Mouse (Mus musculus) CH12.LX (cell line): ENCODE results near the gene Tor1a. TPM values are rescaled to one million over a fixed set of nuclear protein-coding genes. Genes with fewer than 3 reads are reported as not detected.

Experiments
- DNase-seq: peaks from one replicate; pipeline ENCODE4 v3.0.0-alpha.2; 2013; ENCODE audit errors: extremely low read depth
- H3K27ac ChIP-seq: 2 replicates; pipeline ENCODE4 v1.5.1; 2012; ENCODE audit warnings: low read depth, mild to moderate bottlenecking, control low read depth, moderate library complexity; ENCODE audit not compliant: insufficient read depth
- H3K27me3 ChIP-seq: replicated peaks from 2 replicates; pipeline ENCODE3; 2012; ENCODE audit warnings: inconsistent platforms
- H3K36me3 ChIP-seq, 2 experiments: replicated peaks in 1 of 2; 2 replicates each; pipeline versions ENCODE3 to v1.6.1; 2012; ENCODE audit warnings: inconsistent platforms in 1 of 2, low read length in 1 of 2, mild to moderate bottlenecking in 1 of 2, mixed read lengths in 1 of 2, moderate library complexity in 1 of 2; ENCODE audit not compliant: control insufficient read depth in 1 of 2, insufficient read depth in 1 of 2
- H3K4me1 ChIP-seq, 2 experiments: 2 replicates each; pipeline ENCODE4 v1.6.1; 2012; ENCODE audit warnings: inconsistent platforms in 1 of 2, moderate library complexity in 1 of 2; ENCODE audit not compliant: insufficient read depth in 2 of 2, control insufficient read depth in 1 of 2
- H3K4me2 ChIP-seq: 2 replicates; pipeline ENCODE4 v1.6.1; 2012; ENCODE audit warnings: low read depth, mild to moderate bottlenecking, control low read depth; ENCODE audit not compliant: poor library complexity, insufficient read depth, severe bottlenecking
- H3K4me3 ChIP-seq, 3 experiments: fragments of 150-350 bp in 1 of 3; sonication (generic) in 1 of 3; replicated peaks in 1 of 3; 2 replicates each; pipeline versions ENCODE3 to v1.5.1; 2011 to 2012; ENCODE audit warnings: low read depth in 2 of 3, low read length in 2 of 3, mild to moderate bottlenecking in 2 of 3, moderate library complexity in 2 of 3, control low read depth in 1 of 3, improper control_type of control experiment in 1 of 3, inconsistent platforms in 1 of 3, mixed read lengths in 1 of 3; ENCODE audit not compliant: poor library complexity in 1 of 3
- H3K79me2 ChIP-seq: replicated peaks from 2 replicates; pipeline ENCODE4 v1.6.1; 2012; ENCODE audit warnings: mild to moderate bottlenecking, moderate library complexity; ENCODE audit not compliant: control insufficient read depth, poor library complexity, insufficient read depth, severe bottlenecking; ENCODE audit errors: extremely low read depth
- H3K9ac ChIP-seq: 2 replicates; pipeline ENCODE4 v1.6.1; 2012; ENCODE audit warnings: low read depth, mild to moderate bottlenecking, control low read depth, moderate library complexity; ENCODE audit not compliant: insufficient read depth
- H3K9me3 ChIP-seq: replicated peaks from 2 replicates; pipeline ENCODE3; 2012; ENCODE audit warnings: low read length, inconsistent platforms, mixed read lengths
- BHLHE40 ChIP-seq: IDR thresholded peaks from 2 replicates; pipeline ENCODE4 v1.6.1; 2011; ENCODE audit warnings: mild to moderate bottlenecking, low read depth, low read length, improper control_type of control experiment
- CTCF ChIP-seq, 2 experiments: IDR thresholded peaks in 1 of 2; conservative IDR thresholded peaks in 1 of 2; 2 replicates each; pipeline ENCODE4 v1.5.1; 2011 to 2012; ENCODE audit warnings: low read depth in 2 of 2, low read length in 2 of 2, improper control_type of control experiment in 1 of 2, inconsistent platforms in 1 of 2, mild to moderate bottlenecking in 1 of 2, moderate library complexity in 1 of 2
- ELF1 ChIP-seq: IDR thresholded peaks from 2 replicates; pipeline ENCODE4 v1.6.1; 2014; ENCODE audit warnings: low read depth, mild to moderate bottlenecking, inconsistent platforms, low read length, improper control_type of control experiment
- ETS1 ChIP-seq: conservative IDR thresholded peaks from 2 replicates; pipeline ENCODE4 v1.6.1; 2012; ENCODE audit warnings: low read depth, mild to moderate bottlenecking, inconsistent platforms, low read length, improper control_type of control experiment, moderate library complexity
- GABPA ChIP-seq: IDR thresholded peaks from 2 replicates; pipeline ENCODE4 v1.6.1; 2012; ENCODE audit warnings: low read depth, low read length, improper control_type of control experiment, inconsistent platforms; ENCODE audit not compliant: insufficient replicate concordance
- MAFK ChIP-seq: IDR thresholded peaks from 2 replicates; pipeline ENCODE4 v1.6.1; 2011; ENCODE audit warnings: low read length, improper control_type of control experiment; ENCODE audit not compliant: insufficient replicate concordance
- MAZ ChIP-seq: IDR thresholded peaks from 2 replicates; pipeline ENCODE4 v1.6.1; 2012; ENCODE audit warnings: low read depth, mild to moderate bottlenecking, inconsistent platforms, low read length, improper control_type of control experiment, moderate library complexity
- MEF2A ChIP-seq: IDR thresholded peaks from 2 replicates; pipeline ENCODE4 v1.6.1; 2014; ENCODE audit warnings: low read depth, mild to moderate bottlenecking, inconsistent platforms, low read length, improper control_type of control experiment, borderline replicate concordance
- MXI1 ChIP-seq: IDR thresholded peaks from 2 replicates; pipeline ENCODE4 v1.6.1; 2011; ENCODE audit warnings: mild to moderate bottlenecking, low read depth, low read length, improper control_type of control experiment
- NELFE ChIP-seq: IDR thresholded peaks from 2 replicates; pipeline ENCODE4 v1.6.1; 2011; ENCODE audit warnings: low read depth, low read length, improper control_type of control experiment
- PAX5 ChIP-seq: IDR thresholded peaks from 2 replicates; pipeline ENCODE4 v1.6.1; 2012; ENCODE audit warnings: low read length, inconsistent platforms, mixed read lengths
- POLR2A ChIP-seq: IDR thresholded peaks from 2 replicates; pipeline ENCODE4 v1.6.1; 2011; ENCODE audit warnings: low read depth, mild to moderate bottlenecking, improper control_type of control experiment, low read length
- SMC3 ChIP-seq: IDR thresholded peaks from 2 replicates; pipeline ENCODE4 v1.6.1; 2011; ENCODE audit warnings: low read depth, low read length, improper control_type of control experiment
- TCF12 ChIP-seq: IDR thresholded peaks from 2 replicates; pipeline ENCODE4 v1.6.1; 2014; ENCODE audit warnings: low read depth, mild to moderate bottlenecking, inconsistent platforms, low read length, improper control_type of control experiment
- USF2 ChIP-seq: conservative IDR thresholded peaks from 2 replicates; pipeline ENCODE4 v1.6.1; 2011; ENCODE audit warnings: low read depth, low read length, improper control_type of control experiment
- dilution Hi-C: fragments of 300-500 bp; cut with MboI; formaldehyde crosslinking; loops from 2 replicates; pipeline ENCODE4 v1.14.3; 2020; ENCODE audit warnings: low sequenced_read_pairs; ENCODE audit not compliant: extremely low pct_unique_long_range_greater_than_20kb, extremely low pct_ligation_motif_present
- in situ Hi-C: fragments of 300-500 bp; cut with MboI; formaldehyde crosslinking; loops from 3 replicates; pipeline ENCODE4 v1.14.3; 2019; ENCODE audit warnings: low sequenced_read_pairs, low pct_ligation_motif_present, low pct_unique_long_range_greater_than_20kb, mixed read lengths
- polyA plus RNA-seq: library from polyadenylated mRNA; unstranded; fragments of >175 nt; gene quantifications from 2 replicates; pipeline ENCODE4 v1.2.1, GENCODE M21; 2012; ENCODE audit warnings: low read depth; ENCODE audit not compliant: insufficient read length
- total RNA-seq, 2 experiments: library from RNA; depleted of rRNA; stranded (reverse); fragments of 300-350 nt in 1 of 2; fragments of >200 nt in 1 of 2; gene quantifications; 2 replicates each; pipeline ENCODE4 v1.2.3; 2012 to 2014

The Tor1a gene
- total and polyA plus RNA-seq, 3 experiments: 44.9 to 58.2 (median 45.6) TPM

DNA sequence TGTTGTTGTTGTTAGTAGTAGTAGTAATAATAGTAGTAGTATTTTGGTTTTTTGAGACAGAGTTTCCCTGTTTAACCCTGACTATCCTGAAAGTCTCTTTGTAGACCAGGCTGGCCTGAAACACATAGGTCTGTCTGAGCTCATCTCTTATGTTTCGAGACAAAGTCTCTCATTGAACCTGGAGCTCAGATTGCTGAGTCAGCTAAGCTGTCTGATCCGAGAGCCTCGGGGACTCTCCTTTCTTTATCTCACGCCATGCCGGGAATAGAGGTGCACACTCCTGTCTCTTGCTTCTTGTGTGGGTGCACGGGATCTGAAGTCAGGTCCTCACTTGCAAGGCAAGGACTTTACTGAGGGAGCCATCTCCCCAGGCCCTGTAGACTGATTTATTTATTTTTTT lies 34.7 kb downstream of the Tor1a start:
- Histone ChIP-seq H3K9me3 (peaks cover 2% of the 10 kb centered on the region), H3K9ac (no peak overlapping the region), H3K27ac (no peak overlapping the region), H3K36me3 (peaks cover 0 to 3% of the 10 kb centered on the region in 2 experiments), H3K4me1 (peaks cover 13 to 27% of the 10 kb centered on the region in 2 experiments), H3K4me3 (no peak overlapping the region), H3K27me3 (no peaks in the 10 kb centered on the region), H3K79me2 (no peaks in the 10 kb centered on the region), H3K4me2 (no peak overlapping the region)
- DNase-seq: no peak
- dilution Hi-C loops: no loop called here
- in situ Hi-C loops: loop anchor here (5.0 to 10.0 kb wide), 3 partner anchors 41 to 498 kb away; no protein-coding TSS in a partner anchor
- no peak for TF ChIP-seq MXI1
- peak; percentile 79; the same call in 1 of the 2 replicates for TF ChIP-seq MAFK
- TF ChIP-seq, all 38 proteins: peak for 1

DNA sequence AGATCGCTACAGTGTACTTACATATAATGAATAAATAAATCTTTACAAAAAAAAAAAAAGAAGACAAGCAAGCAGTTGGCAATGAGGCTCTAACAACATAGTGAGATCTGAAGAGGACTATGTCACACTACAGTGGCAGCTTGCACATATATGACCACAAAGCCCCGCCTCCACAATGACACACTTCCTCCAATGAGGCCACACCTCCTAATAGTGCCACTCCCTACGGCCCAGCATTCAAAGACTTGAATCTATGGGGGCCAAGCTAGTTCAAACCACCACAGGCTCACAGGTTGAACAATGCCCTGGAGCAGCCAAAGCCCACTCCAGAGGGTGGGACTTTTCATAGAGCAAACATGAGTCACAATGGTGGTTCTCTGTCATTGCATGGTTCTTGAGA lies 35.8 kb downstream of the Tor1a start:
- Histone ChIP-seq H3K4me3 (no peak overlapping the region), H3K27me3 (no peaks in the 10 kb centered on the region), H3K79me2 (no peaks in the 10 kb centered on the region), H3K27ac (0 out of 2 replicates have a peak overlapping the region, but pooled peaks have one; percentile 11), H3K9me3 (peaks cover 2% of the 10 kb centered on the region), H3K36me3 (peaks cover 0 to 3% of the 10 kb centered on the region in 2 experiments), H3K4me1 (peaks cover 21 to 34% of the 10 kb centered on the region in 2 experiments), H3K4me2 (no peak overlapping the region), H3K9ac (no peak overlapping the region)
- TF ChIP-seq ETS1 (no peak), PAX5 (no peak), POLR2A (no peak), CTCF (conservative IDR thresholded peaks at IDR 0.05 in 1 of 2, IDR thresholded peaks at IDR 0.05 in 1 of 2; ENCODE audit: low read depth in 2 of 2, low read length in 2 of 2) (no peak), NELFE (no peak), TCF12 (no peak), ELF1 (no peak), MAZ (no peak), USF2 (no peak), SMC3 (no peak), MAFK (no peak), GABPA (no peak), BHLHE40 (no peak), MEF2A (no peak)
- peak; percentile 52 for DNase-seq
- dilution Hi-C loops (no loop called here), in situ Hi-C loops (loop anchor here (5.0 to 10.0 kb wide), 3 partner anchors 40 to 497 kb away; no protein-coding TSS in a partner anchor)
